Mouse (Mus musculus) spleen, adult 2 months (tissue): Measurements from ENCODE around the gene Tfrc.

Experiments
- CTCF ChIP-seq: fragments of 200-500 bp; IDR thresholded peaks from 2 replicates; pipeline ENCODE4 v1.5.1; 2011; ENCODE audit warnings: mild to moderate bottlenecking, inconsistent platforms; ENCODE audit not compliant: insufficient read depth, insufficient read length, insufficient replicate concordance; ENCODE audit errors: extremely low read depth
- POLR2A ChIP-seq: fragments of 200-500 bp; IDR thresholded peaks from 2 replicates; pipeline ENCODE4 v1.6.1; 2011; ENCODE audit warnings: low read depth, low read length, inconsistent platforms

DNA sequence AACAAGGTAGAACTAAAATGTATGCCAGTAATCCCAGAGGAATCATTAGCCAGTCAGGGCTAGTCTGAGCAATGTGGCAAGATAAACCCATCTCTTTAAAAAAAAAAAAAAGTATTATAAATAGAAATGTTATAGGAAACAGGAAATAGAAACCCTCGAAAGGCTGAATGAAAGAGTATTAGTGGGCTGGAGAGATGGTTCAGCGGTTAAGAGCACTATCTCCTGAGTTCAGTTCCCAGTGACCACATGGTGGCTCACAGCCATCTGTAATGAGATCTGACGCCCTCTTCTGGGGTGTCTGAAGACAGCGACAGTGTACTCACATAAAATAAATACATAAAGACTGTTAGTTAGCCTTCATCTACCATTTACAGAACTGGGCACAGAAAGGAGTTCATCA lies 5.3 kb downstream of the Tfrc start:
- TF ChIP-seq CTCF (no peak), POLR2A (no peak)
